Mouse (Mus musculus): ENCODE data around the gene Rragd.

GRCm38 (mm10) chr4:33010078-33010477 lies 27.2 kb downstream of the Rragd start:
- no peak for TF ChIP-seq POLR2A (IDR thresholded peaks at IDR 0.05; ENCODE audit: insufficient read depth, low read depth, low read length)
- no peak for TF ChIP-seq CTCF (IDR thresholded peaks at IDR 0.05; ENCODE audit: insufficient read depth, low read depth, low read length)

All from olfactory bulb, adult 2 months (tissue).